Mouse (Mus musculus): ENCODE results near the gene Frmpd4.

The Frmpd4 gene

GRCm38 (mm10) chrX:168577131-168577530 is at the start of gene Frmpd4:
Frmpd4 (minus strand) TSS chrX:168577231.
- no peak for DNase-seq (ENCODE audit: low read depth, low spot score)

- DNase-seq (ENCODE audit: low read depth, low spot score): no peak
Observed at GRCm38 (mm10) chrX:168595193-168595592, 18.2 kb upstream of the Frmpd4 start.

GRCm38 (mm10) chrX:168584303-168584702 is 7.3 kb upstream of the Frmpd4 start:
- no peak for DNase-seq (ENCODE audit: low read depth, low spot score)

GRCm38 (mm10) chrX:168571808-168572207 is 5.2 kb downstream of the Frmpd4 start:
- no peak for DNase-seq (ENCODE audit: low read depth, low spot score)

GRCm38 (mm10) chrX:168569231-168569630 is 7.8 kb downstream of the Frmpd4 start:
- no peak for DNase-seq (ENCODE audit: low read depth, low spot score)

DNA sequence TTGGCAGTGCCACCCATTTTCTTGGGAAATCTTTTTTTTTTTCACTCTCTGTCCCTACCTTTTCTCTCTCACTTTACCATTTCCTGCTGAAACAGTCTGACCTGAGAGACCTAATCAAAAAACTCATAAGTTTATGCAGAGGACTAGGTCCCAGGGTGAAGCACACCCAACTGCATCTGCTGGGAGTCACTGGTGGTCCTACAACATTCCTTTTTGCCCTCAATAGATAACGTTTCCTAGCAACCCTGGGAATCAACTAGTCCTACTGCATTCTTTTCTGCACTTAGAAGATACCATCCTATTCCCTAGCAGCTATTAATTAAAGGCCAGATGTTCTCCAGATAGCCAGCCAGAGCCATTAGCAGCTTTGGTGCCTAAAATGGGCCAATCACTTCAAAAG is 71.8 kb downstream of the Frmpd4 start:
- no peak for DNase-seq (ENCODE audit: low read depth, low spot score)

GRCm38 (mm10) chrX:168455233-168455632 is 121.8 kb downstream of the Frmpd4 start:
- no peak for DNase-seq (ENCODE audit: low read depth, low spot score)

DNA sequence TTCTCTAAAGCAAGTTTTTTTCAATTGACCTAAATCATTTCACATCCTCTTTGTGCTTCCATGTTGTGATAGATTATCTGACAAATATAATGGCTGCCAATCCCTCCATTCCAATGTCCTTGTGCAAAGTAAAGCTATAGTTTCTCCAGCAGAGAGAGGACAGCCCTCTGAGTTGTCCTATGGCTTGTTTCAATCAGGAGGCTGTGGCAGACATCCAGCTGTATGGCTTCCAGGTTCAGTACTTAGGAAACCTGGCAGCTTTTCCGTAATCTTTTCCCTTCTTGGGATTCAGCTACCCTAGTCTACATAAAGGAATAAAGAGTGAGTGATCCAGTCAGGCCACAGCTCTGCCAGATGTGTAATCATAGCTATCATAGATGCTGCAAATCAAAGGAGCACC is 145.8 kb downstream of the Frmpd4 start:
- no peak for DNase-seq (ENCODE audit: low read depth, low spot score)

GRCm38 (mm10) chrX:168429814-168430213 is 147.2 kb downstream of the Frmpd4 start:
- DNase-seq (ENCODE audit: low read depth, low spot score): no peak

GRCm38 (mm10) chrX:168415403-168415802 is 161.6 kb downstream of the Frmpd4 start:
- no peak for DNase-seq (ENCODE audit: low read depth, low spot score)

DNA sequence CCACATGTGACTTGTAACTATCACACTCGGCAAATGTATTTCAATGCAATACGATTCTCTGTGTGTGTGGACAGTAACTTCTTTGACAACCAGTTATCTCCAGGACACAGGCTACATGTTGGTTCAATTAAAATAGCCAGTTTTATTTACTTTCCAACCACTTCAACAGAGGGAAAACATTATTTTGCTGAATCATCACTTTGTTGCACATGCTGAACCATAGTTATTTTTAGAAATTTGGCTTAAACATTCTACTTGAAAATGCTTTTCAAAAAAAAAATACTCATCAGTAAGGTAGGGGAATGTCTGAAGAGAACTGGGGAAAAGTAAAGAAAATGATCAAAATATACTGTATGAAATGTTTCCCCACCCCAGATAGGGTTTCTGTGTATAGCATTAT is 173.5 kb downstream of the Frmpd4 start:
- DNase-seq (ENCODE audit: low read depth, low spot score): no peak

DNA sequence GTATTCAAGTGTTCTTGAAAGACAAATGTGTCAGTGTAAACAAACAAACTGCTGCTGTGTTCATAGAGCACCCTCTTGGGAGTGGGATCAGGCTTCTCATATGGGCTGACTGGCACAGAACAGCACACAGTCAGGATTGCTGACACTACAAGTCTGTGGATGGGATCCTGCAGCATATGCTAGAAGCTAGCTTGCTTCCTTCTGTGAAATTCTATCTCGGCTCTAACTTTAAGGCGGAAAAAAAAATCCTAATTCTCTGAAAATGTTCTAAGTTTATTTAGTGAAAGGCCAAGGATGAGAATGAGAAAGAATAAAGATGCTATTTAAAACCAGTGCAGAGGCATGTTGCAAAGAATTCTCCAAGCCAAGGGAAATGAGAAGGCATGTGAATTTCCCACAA is 226.6 kb downstream of the Frmpd4 start:
- DNase-seq (ENCODE audit: low read depth, low spot score): no peak

DNA sequence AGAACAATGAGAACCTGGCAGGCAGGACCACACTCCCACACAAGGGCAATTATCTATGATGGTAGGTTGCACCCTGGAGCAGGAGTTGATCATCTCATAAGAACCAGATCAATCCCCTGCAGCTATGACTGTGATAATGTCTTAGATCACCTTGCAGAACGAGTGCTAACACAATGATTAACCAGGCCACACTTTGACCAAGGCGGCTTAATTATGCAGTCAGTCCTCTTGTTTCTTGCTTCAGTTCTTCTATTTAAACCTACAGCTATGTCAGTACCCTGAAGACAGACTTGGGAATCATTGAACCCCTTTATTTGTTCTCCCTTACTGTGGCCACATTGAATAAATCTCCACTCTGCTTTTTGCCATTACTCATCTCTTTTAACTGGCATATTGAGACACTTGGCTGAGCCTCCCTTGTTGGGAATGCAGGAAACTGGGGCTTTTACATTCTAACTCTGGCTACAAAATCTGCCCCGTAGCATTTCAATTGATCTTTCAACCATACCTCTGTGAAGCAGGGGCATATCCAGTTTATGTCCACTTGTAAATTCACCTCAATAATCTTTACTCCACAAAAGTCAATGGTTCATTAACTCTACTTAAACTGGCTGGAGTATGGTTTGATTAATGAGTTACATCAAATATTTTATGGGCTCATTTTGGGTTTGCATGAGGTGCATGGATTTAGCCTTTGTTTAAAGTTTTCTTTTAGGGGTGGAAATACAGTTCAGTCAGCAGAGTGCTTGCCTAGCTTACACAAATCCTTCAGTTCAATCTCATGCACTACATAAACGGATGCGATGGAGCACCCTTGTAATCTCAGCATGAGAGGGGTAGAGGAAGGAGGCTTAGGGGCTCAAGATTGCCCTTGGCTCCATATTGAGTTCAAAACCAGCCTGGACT is 227.5 kb downstream of the Frmpd4 start:
- DNase-seq (ENCODE audit: low read depth, low spot score): no peak

DNA sequence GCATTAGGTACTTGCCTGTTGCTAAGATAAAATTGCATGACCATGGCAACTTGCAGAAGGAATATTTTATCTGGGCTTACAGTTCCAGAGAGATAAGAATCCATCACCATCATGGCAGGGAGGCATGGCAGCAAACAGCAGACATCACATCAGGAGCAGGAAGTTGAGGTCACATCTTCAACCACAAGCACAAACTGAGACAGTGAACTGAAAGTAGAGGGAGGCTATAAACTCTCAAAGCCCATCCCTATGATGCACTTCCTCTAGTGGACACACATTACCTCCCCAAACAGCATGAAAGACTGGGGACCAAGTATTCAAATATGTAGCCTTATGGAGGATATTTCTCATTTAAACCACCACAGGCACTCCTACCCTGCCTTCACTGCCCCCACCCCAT is 238.8 kb downstream of the Frmpd4 start:
- DNase-seq (ENCODE audit: low read depth, low spot score): no peak

DNA sequence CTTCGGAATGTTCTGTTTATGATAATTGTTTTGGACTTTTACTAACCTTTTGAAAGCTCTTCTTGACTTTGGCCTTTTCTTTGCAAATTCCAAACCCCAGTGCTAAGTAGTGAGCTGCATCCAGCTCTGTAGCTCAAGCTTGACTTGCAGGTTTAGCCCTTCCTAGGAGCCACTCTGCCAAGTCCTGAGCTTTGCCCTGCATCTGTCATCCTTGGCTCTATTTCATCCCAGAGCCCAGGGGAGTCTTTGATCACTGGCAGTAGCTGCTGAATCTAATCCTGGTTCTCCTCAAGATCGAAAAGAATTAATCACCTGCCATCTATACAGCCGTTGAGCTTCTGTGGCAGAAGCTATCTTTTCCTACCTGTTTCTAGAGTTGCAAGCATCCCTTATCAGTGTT is 251.9 kb downstream of the Frmpd4 start:
- DNase-seq (ENCODE audit: low read depth, low spot score): no peak

DNA sequence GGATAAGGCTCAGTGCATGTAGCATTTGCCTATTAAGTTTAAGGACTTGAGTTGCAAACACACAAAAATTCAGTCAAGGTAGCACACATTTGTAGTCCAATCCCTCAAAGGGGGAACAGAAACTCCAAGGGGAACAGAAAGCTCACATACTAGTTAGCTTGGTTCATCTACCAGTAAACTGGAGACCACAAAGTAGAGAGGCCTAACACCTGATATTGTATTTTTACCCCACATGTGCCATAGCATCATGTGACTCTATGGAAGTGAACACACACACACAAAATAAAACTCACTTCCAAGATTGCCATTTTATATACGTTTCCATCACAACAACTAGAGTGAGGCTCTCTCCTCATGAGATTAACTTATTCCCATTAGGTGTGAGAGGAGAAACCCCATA is 264.9 kb downstream of the Frmpd4 start:
- DNase-seq (ENCODE audit: low read depth, low spot score): no peak

GRCm38 (mm10) chrX:168310143-168310542 is 266.9 kb downstream of the Frmpd4 start:
- no peak for DNase-seq (ENCODE audit: low read depth, low spot score)

DNA sequence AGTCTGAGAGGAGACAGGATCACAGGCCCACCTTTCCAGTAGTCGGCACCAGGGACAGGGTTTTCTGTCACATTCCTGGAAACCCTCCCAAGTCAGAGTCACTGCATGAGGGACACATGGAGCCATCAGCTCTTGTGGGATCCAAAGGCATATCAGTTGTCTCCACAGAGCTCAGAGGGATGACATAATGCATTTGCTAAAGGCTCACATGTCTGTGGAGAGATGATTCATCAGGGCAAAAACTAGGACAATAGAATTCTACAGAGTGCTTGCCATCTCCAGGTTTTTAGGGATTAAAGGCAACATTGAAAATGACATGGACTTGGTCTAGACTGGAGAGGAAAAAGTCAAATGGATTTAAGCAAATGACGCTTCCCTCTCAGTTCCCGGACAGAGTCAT is 284.5 kb downstream of the Frmpd4 start:
- no peak for DNase-seq (ENCODE audit: low read depth, low spot score)

DNA sequence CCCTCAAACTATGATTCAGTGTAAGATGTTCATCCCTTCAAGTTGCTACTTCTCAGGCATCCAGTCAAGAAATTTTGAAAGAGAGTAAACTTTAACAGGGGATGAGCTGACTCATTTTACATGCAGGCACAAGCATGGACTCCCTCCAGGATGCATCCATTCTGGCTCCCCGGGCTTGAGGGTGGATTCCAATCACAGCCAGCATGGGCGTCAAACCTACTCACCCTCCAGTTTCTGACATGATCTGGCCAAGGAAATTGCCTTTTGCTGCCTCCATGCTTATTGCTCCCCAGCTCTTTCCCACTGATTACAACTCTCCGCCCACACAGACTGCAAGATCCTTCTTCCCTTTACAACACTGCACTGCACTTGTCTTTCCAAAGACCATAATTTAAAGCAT is 370.0 kb downstream of the Frmpd4 start:
- no peak for DNase-seq (ENCODE audit: low read depth, low spot score)

GRCm38 (mm10) chrX:168191944-168192343 is 385.1 kb downstream of the Frmpd4 start:
- DNase-seq (ENCODE audit: low read depth, low spot score): peak; percentile 10

GRCm38 (mm10) chrX:168189563-168189962 is 387.5 kb downstream of the Frmpd4 start:
- no peak for DNase-seq (ENCODE audit: low read depth, low spot score)

- DNase-seq (ENCODE audit: low read depth, low spot score): no peak
Observed at GRCm38 (mm10) chrX:168163001-168163400, 414.0 kb downstream of the Frmpd4 start.

GRCm38 (mm10) chrX:168158866-168159265 is 418.2 kb downstream of the Frmpd4 start:
- DNase-seq (ENCODE audit: low read depth, low spot score): no peak

DNA sequence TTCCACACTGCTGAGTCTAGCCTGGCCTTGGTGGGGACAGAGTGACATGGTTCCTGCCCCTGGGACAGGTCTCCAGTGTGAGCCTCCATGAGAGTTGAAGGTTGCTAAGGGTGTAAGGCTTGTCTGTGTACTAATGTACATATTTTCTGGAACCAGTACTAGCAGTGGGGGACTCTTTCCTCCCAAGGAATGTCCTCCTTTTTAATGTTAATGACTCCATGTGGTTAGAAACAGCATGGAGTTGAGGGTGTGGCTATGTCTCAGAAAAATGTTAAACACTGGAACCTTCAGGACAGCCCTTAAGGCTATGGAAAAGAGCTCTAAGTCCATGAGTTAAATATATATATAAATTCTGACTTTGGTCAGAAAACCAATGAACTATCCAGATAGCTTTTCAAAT is 436.0 kb downstream of the Frmpd4 start:
- DNase-seq (ENCODE audit: low read depth, low spot score): no peak

All from brain, embryonic 18.5 days (tissue).